In genomic region chr9:47530544-47530921, GRCm38 (mm10) we compare ENCODE assay signal across 8 mouse cellular contexts. TPM values are rescaled to one million over a fixed set of nuclear protein-coding genes. Genes with fewer than 3 reads are reported as not detected.
DNase-seq lines count a peak whose midpoint lies in the region; ATAC-seq and TF ChIP-seq lines count a peak whose summit lies in the region.

No protein-coding gene starts in this region.

- peak overlapping the region; percentile 97 for H3K4me3 ChIP-seq in cerebellum, adult 2 months (replicated peaks; ENCODE audit: insufficient read depth, low read depth, low read length)
- H3K4me3 ChIP-seq in neural tube, embryonic 11.5 days (ENCODE audit: low read depth, low read length), result peak overlapping the region; percentile 90
- H3K4me3 ChIP-seq in limb, embryonic 10.5 days, result peak overlapping the region; percentile 80
- peak overlapping the region; percentile 67 for H3K4me3 ChIP-seq in olfactory bulb, adult 2 months (ENCODE audit: insufficient read depth, low read depth, low read length)

- H3K9ac ChIP-seq in neural tube, embryonic 11.5 days (ENCODE audit: low read length), result peak overlapping the region; percentile 89

- H3K36me3 ChIP-seq in neural tube, embryonic 11.5 days (ENCODE audit: control insufficient read depth, insufficient read depth, low read length), result no peaks in the 10 kb centered on the region
- no peaks in the 10 kb centered on the region for H3K36me3 ChIP-seq in limb, embryonic 10.5 days

- no peak for DNase-seq in cerebellum, adult 2 months
- no peak for DNase-seq in cerebellum, adult 18-20 months
- DNase-seq in neural tube, embryonic 11.5 days (ENCODE audit: low spot score), result no peak
- no peak for DNase-seq in neural tube, embryonic 10.5 days (ENCODE audit: extremely low spot score, low spot score)
- no peak for DNase-seq in limb, embryonic 10.5 days (ENCODE audit: low spot score)
- DNase-seq in right cerebral cortex, adult 2 months (ENCODE audit: low spot score in 2 of 2), result no peak

- WGBS in cerebellum, adult 2 months, result under 1% methylated on average over 24 of the region's 30 CpGs
- under 1% methylated on average over 24 of the region's 30 CpGs for WGBS in neural tube, embryonic 11.5 days
- WGBS in limb, embryonic 10.5 days, result under 1% methylated on average over 24 of the region's 30 CpGs
- 1% methylated on average over 28 of the region's 30 CpGs for WGBS in olfactory bulb, adult 2 months

- no peaks in the 10 kb centered on the region for H3K27me3 ChIP-seq in cerebellum, adult 2 months (ENCODE audit: control insufficient read depth, insufficient read depth, low read length)
- no peaks in the 10 kb centered on the region for H3K27me3 ChIP-seq in neural tube, embryonic 11.5 days (ENCODE audit: control insufficient read depth, insufficient read depth, low read length)
- peaks cover 32% of the 10 kb centered on the region; the same call in 1 of the 2 replicates for H3K27me3 ChIP-seq in limb, embryonic 10.5 days (ENCODE audit: low read depth, poor library complexity, severe bottlenecking)

- no peak; the same call in none of the 2 replicates for ATAC-seq in neural tube, embryonic 11.5 days (ENCODE audit: insufficient read depth, low FRiP score, low TSS enrichment)
- no peak for ATAC-seq in CD4-positive, CD25-positive, alpha-beta regulatory T cell, adult 4 months

- no peak for TF ChIP-seq POLR2A in cerebellum, adult 2 months (IDR thresholded peaks at IDR 0.05; ENCODE audit: borderline replicate concordance, insufficient read depth, low read length)
- TF ChIP-seq POLR2A in olfactory bulb, adult 2 months (IDR thresholded peaks at IDR 0.05; ENCODE audit: insufficient read depth, low read depth, low read length), result no peak

- H3K4me1 ChIP-seq in cerebellum, adult 2 months (ENCODE audit: control insufficient read depth, insufficient read depth, low read length), result peaks cover 5% of the 10 kb centered on the region; the same call in 1 of the 2 replicates
- H3K4me1 ChIP-seq in neural tube, embryonic 11.5 days (ENCODE audit: control insufficient read depth, insufficient read depth, low read length), result peaks cover 11% of the 10 kb centered on the region
- peaks cover 43% of the 10 kb centered on the region for H3K4me1 ChIP-seq in limb, embryonic 10.5 days
- H3K4me1 ChIP-seq in olfactory bulb, adult 2 months (ENCODE audit: control insufficient read depth, insufficient read depth, low read length), result peaks cover 5% of the 10 kb centered on the region

- H3K9me3 ChIP-seq in neural tube, embryonic 11.5 days (ENCODE audit: control insufficient read depth, low read length), result no peaks in the 10 kb centered on the region
- H3K9me3 ChIP-seq in limb, embryonic 10.5 days (replicated peaks), result no peaks in the 10 kb centered on the region

- H3K27ac ChIP-seq in cerebellum, adult 2 months (ENCODE audit: insufficient read depth, low read length), result peak overlapping the region; percentile 87
- H3K27ac ChIP-seq in neural tube, embryonic 11.5 days (ENCODE audit: low read depth, low read length), result peak overlapping the region; percentile 86
- peak overlapping the region; percentile 93 for H3K27ac ChIP-seq in limb, embryonic 10.5 days
- H3K27ac ChIP-seq in olfactory bulb, adult 2 months (ENCODE audit: insufficient read depth, low read depth, low read length), result peak overlapping the region; percentile 67; the same call in 1 of the 2 replicates

- no peak for TF ChIP-seq CTCF in cerebellum, adult 2 months (IDR thresholded peaks at IDR 0.05; ENCODE audit: borderline replicate concordance, insufficient read depth, low read depth, low read length)
- TF ChIP-seq CTCF in olfactory bulb, adult 2 months (IDR thresholded peaks at IDR 0.05; ENCODE audit: insufficient read depth, low read depth, low read length), result no peak

- H3K4me2 ChIP-seq in neural tube, embryonic 11.5 days (ENCODE audit: low read depth), result peak overlapping the region; percentile 83

RNA-seq across cellular contexts. Expression of gene Cadm1, which starts 0.6 kb away (rescaled TPM):
- 55.9 and 66.7 TPM in 2 replicates for polyA plus RNA-seq in cerebellum, adult 2 months (2012; rRNA removed)
- 174 and 190 TPM in 2 replicates for polyA plus RNA-seq in neural tube, embryonic 11.5 days (2014; fragmentation: Nextera tagmentation; extraction: Ambion mirVana)
- 49.1 and 51.3 TPM in 2 replicates for polyA plus RNA-seq in limb, embryonic 10.5 days (2016; fragmentation: Nextera tagmentation; extraction: Ambion mirVana)
- polyA plus RNA-seq in olfactory bulb, adult 2 months (2012; ENCODE audit: insufficient read depth, insufficient read length, low replicate concordance, missing spikeins), result not detected in 2 replicates
- polyA plus RNA-seq in CD4-positive, CD25-positive, alpha-beta regulatory T cell, adult 4 months (2017; shearing (Covaris generic)), result under 1 TPM; 0.34 to 0.50 TPM

Comparison
In these comparisons a context has a peak if more than half of its experiments do, and no peak if none do; other contexts are left out.
1. RNA of gene Cadm1, which starts 0.6 kb away (polyA plus RNA-seq): 174 to 190 TPM in neural tube, embryonic 11.5 days, 55.9 to 66.7 TPM in cerebellum, adult 2 months, 49.1 to 51.3 TPM in limb, embryonic 10.5 days and not detected in olfactory bulb, adult 2 months; 0.34 to 0.50 TPM in CD4-positive, CD25-positive, alpha-beta regulatory T cell, adult 4 months; every median in the first group is over 10 times any median in the second.
2. Peak in every context shown above with its lines, with median percentiles within 50 percentile points of each other: H3K27ac ChIP-seq and H3K4me3 ChIP-seq.